ENCODE assay signal across 23 mouse cellular contexts in genomic region chr3:147291696-147292327, GRCm38 (mm10).
DNase-seq lines count a peak whose midpoint lies in the region; ATAC-seq and TF ChIP-seq lines count a peak whose summit lies in the region.
"Had no signal": no experiment of that assay in that cellular context is flagged by ENCODE, and none has a peak within 500 bp of the region (broad histone marks: within the 10 kb centered on the region; RNA-seq: fewer than 3 reads in every experiment).

No protein-coding gene starts in this region.

- H3K4me3 ChIP-seq in neural tube, embryonic 14.5 days (ENCODE audit: low read depth, low read length) = no peak overlapping the region
- no peak overlapping the region for H3K4me3 ChIP-seq in neural tube, embryonic 15.5 days (replicated peaks)
- H3K4me3 ChIP-seq in limb, embryonic 14.5 days (replicated peaks; ENCODE audit: low read length) = no peak overlapping the region
- no peak overlapping the region for H3K4me3 ChIP-seq in hindbrain, embryonic 14.5 days (replicated peaks; ENCODE audit: low read length)
- no peak overlapping the region for H3K4me3 ChIP-seq in stomach, postnatal 0 days (ENCODE audit: low read depth, low read length)
- H3K4me3 ChIP-seq: embryonic facial prominence, embryonic 13.5 days; forebrain, embryonic 10.5 days; forebrain, embryonic 12.5 days had no signal

- H3K27ac ChIP-seq in neural tube, embryonic 14.5 days (ENCODE audit: low read depth, low read length) = no peak overlapping the region
- no peak overlapping the region for H3K27ac ChIP-seq in neural tube, embryonic 15.5 days (replicated peaks)
- no peak overlapping the region for H3K27ac ChIP-seq in limb, embryonic 14.5 days (replicated peaks; ENCODE audit: low read depth, low read length)
- no peak overlapping the region for H3K27ac ChIP-seq in hindbrain, embryonic 14.5 days
- no peak overlapping the region for H3K27ac ChIP-seq in stomach, postnatal 0 days (replicated peaks)
- H3K27ac ChIP-seq: embryonic facial prominence, embryonic 13.5 days; forebrain, embryonic 10.5 days; forebrain, embryonic 12.5 days had no signal

- no peak overlapping the region for H3K4me2 ChIP-seq in neural tube, embryonic 14.5 days (ENCODE audit: low read depth, low read length)
- H3K4me2 ChIP-seq in neural tube, embryonic 15.5 days = no peak overlapping the region
- H3K4me2 ChIP-seq in limb, embryonic 14.5 days (replicated peaks; ENCODE audit: low read depth, low read length, severe bottlenecking) = no peak overlapping the region
- no peak overlapping the region for H3K4me2 ChIP-seq in hindbrain, embryonic 14.5 days (replicated peaks)
- H3K4me2 ChIP-seq in stomach, postnatal 0 days (replicated peaks; ENCODE audit: low read depth) = no peak overlapping the region
- H3K4me2 ChIP-seq: embryonic facial prominence, embryonic 13.5 days; forebrain, embryonic 12.5 days had no signal

- peaks cover 3% of the 10 kb centered on the region; the same call in 1 of the 2 replicates for H3K4me1 ChIP-seq in neural tube, embryonic 14.5 days (ENCODE audit: control insufficient read depth, insufficient read depth, low read length)
- no peaks in the 10 kb centered on the region for H3K4me1 ChIP-seq in neural tube, embryonic 15.5 days
- H3K4me1 ChIP-seq in limb, embryonic 14.5 days (ENCODE audit: control insufficient read depth, insufficient read depth, low read length) = peaks cover 13% of the 10 kb centered on the region
- no peaks in the 10 kb centered on the region for H3K4me1 ChIP-seq in hindbrain, embryonic 14.5 days (replicated peaks; ENCODE audit: control insufficient read depth, insufficient read depth, low read length)
- no peaks in the 10 kb centered on the region for H3K4me1 ChIP-seq in stomach, postnatal 0 days (replicated peaks; ENCODE audit: control insufficient read depth, insufficient read depth)
- H3K4me1 ChIP-seq: forebrain, embryonic 10.5 days; forebrain, embryonic 12.5 days had no signal

- H3K9ac ChIP-seq in neural tube, embryonic 14.5 days (replicated peaks; ENCODE audit: low read depth, low read length) = no peak overlapping the region
- H3K9ac ChIP-seq in neural tube, embryonic 15.5 days (replicated peaks) = no peak overlapping the region
- no peak overlapping the region for H3K9ac ChIP-seq in limb, embryonic 14.5 days (ENCODE audit: low read depth, low read length, severe bottlenecking)
- H3K9ac ChIP-seq in hindbrain, embryonic 14.5 days = no peak overlapping the region
- no peak overlapping the region for H3K9ac ChIP-seq in stomach, postnatal 0 days (ENCODE audit: low read length)
- H3K9ac ChIP-seq: embryonic facial prominence, embryonic 13.5 days; forebrain, embryonic 12.5 days had no signal

- H3K9me3 ChIP-seq in neural tube, embryonic 14.5 days (ENCODE audit: control insufficient read depth, low read length) = no peaks in the 10 kb centered on the region
- H3K9me3 ChIP-seq in neural tube, embryonic 15.5 days (replicated peaks) = no peaks in the 10 kb centered on the region
- H3K9me3 ChIP-seq in limb, embryonic 14.5 days (ENCODE audit: control insufficient read depth, low read length) = no peaks in the 10 kb centered on the region
- H3K9me3 ChIP-seq in hindbrain, embryonic 14.5 days (ENCODE audit: control insufficient read depth, low read length) = no peaks in the 10 kb centered on the region
- no peaks in the 10 kb centered on the region for H3K9me3 ChIP-seq in stomach, postnatal 0 days (ENCODE audit: control insufficient read depth, low read length)
- H3K9me3 ChIP-seq: embryonic facial prominence, embryonic 13.5 days; forebrain, embryonic 10.5 days; forebrain, embryonic 12.5 days had no signal

- H3K27me3 ChIP-seq in neural tube, embryonic 14.5 days (ENCODE audit: control insufficient read depth, insufficient read depth, low read length) = no peaks in the 10 kb centered on the region
- H3K27me3 ChIP-seq in neural tube, embryonic 15.5 days (replicated peaks) = no peaks in the 10 kb centered on the region
- H3K27me3 ChIP-seq in limb, embryonic 14.5 days (ENCODE audit: control insufficient read depth, insufficient read depth, low read length) = no peaks in the 10 kb centered on the region
- H3K27me3 ChIP-seq in hindbrain, embryonic 14.5 days (ENCODE audit: control insufficient read depth, insufficient read depth, low read length) = no peaks in the 10 kb centered on the region
- no peaks in the 10 kb centered on the region for H3K27me3 ChIP-seq in stomach, postnatal 0 days (ENCODE audit: control insufficient read depth, insufficient read depth, low read length)
- H3K27me3 ChIP-seq: forebrain, embryonic 12.5 days had no signal

- no peak for TF ChIP-seq CTCF in stomach, postnatal 0 days (IDR thresholded peaks at IDR 0.05; ENCODE audit: low read depth)

- ATAC-seq in neural tube, embryonic 14.5 days (ENCODE audit: low read depth) = peak; percentile 58; the same call in 1 of the 2 replicates
- no peak for ATAC-seq in neural tube, embryonic 15.5 days (ENCODE audit: low FRiP score)
- ATAC-seq in limb, embryonic 14.5 days (ENCODE audit: low FRiP score, low read depth) = peak; percentile 76
- ATAC-seq in hindbrain, embryonic 14.5 days (ENCODE audit: low FRiP score) = no peak
- no peak for ATAC-seq in stomach, postnatal 0 days (ENCODE audit: low FRiP score, low TSS enrichment)
- ATAC-seq: forebrain, embryonic 14.5 days; forebrain, embryonic 16.5 days had no signal

- no peak for TF ChIP-seq POLR2A in limb, embryonic 14.5 days (IDR thresholded peaks at IDR 0.05; ENCODE audit: borderline replicate concordance, extremely low read depth, insufficient read depth, insufficient read length)

- H3K36me3 ChIP-seq in neural tube, embryonic 14.5 days (ENCODE audit: control insufficient read depth, insufficient read depth, low read length) = no peaks in the 10 kb centered on the region
- H3K36me3 ChIP-seq in neural tube, embryonic 15.5 days = no peaks in the 10 kb centered on the region
- H3K36me3 ChIP-seq in limb, embryonic 14.5 days (ENCODE audit: control insufficient read depth, insufficient read depth, low read length) = no peaks in the 10 kb centered on the region
- H3K36me3 ChIP-seq in hindbrain, embryonic 14.5 days (replicated peaks; ENCODE audit: control insufficient read depth, insufficient read depth) = no peaks in the 10 kb centered on the region
- no peaks in the 10 kb centered on the region for H3K36me3 ChIP-seq in stomach, postnatal 0 days (ENCODE audit: control insufficient read depth, insufficient read depth, low read length)
- H3K36me3 ChIP-seq: embryonic facial prominence, embryonic 13.5 days; forebrain, embryonic 10.5 days; forebrain, embryonic 12.5 days had no signal

- peak; percentile 59 for DNase-seq in heart, adult 11 months
- no peak for DNase-seq in heart, postnatal 36 days
- peak; percentile 37 for DNase-seq in forelimb bud, embryonic 11.5 days (ENCODE audit: low read depth, low spot score)
- peak; percentile 77 for DNase-seq in limb, embryonic 14.5 days (ENCODE audit: low spot score)
- DNase-seq in hindbrain, embryonic 14.5 days (ENCODE audit: low spot score) = no peak
- DNase-seq in stomach, postnatal 0 days (ENCODE audit: low spot score) = no peak
- DNase-seq: adrenal gland, adult 2 months; adrenal gland, postnatal 10 days; adrenal gland, postnatal 25 days; cerebellum, adult 11 months; cerebellum, adult 18-20 months; cerebellum, adult 8-10 months; cerebellum, adult 9-11 months; cerebellum, postnatal 14 days; cerebellum, postnatal 36 days; embryo, embryonic 11 days had no signal

- intact Hi-C loops in heart, postnatal 36 days (cut with DNase I) = no loop called here

- TF ChIP-seq EP300 in stomach, postnatal 0 days (optimal IDR thresholded peaks at IDR 0.05) = no peak

- WGBS in neural tube, embryonic 14.5 days = 70% methylated on average over 10 of the region's 10 CpGs
- 61% methylated on average over 10 of the region's 10 CpGs for WGBS in neural tube, embryonic 15.5 days
- WGBS in limb, embryonic 14.5 days = 39% methylated on average over 10 of the region's 10 CpGs
- WGBS in hindbrain, embryonic 14.5 days = 86% methylated on average over 10 of the region's 10 CpGs
- WGBS in stomach, postnatal 0 days = 91% methylated on average over 10 of the region's 10 CpGs

Comparison
In these comparisons a context has a peak if more than half of its experiments do, and no peak if none do; other contexts are left out.
1. DNase-seq: peak in heart, adult 11 months (single experiment), forelimb bud, embryonic 11.5 days (single experiment) and limb, embryonic 14.5 days (single experiment); none in heart, postnatal 36 days (0 of 2), hindbrain, embryonic 14.5 days (single experiment) and stomach, postnatal 0 days (single experiment).
2. ATAC-seq: peak in neural tube, embryonic 14.5 days (single experiment) and limb, embryonic 14.5 days (single experiment); none in neural tube, embryonic 15.5 days (single experiment), hindbrain, embryonic 14.5 days (single experiment) and stomach, postnatal 0 days (single experiment).